Mouse (Mus musculus): ENCODE data around the gene Svs1. TPM values are rescaled to one million over a fixed set of nuclear protein-coding genes. Genes with fewer than 3 reads are reported as not detected.

The Svs1 gene
- polyA plus RNA-seq, 1 experiment from 2014 or later: not detected

GRCm38 (mm10) chr6:49008420-49009160 is 21.9 kb downstream of the Svs1 start:
- Histone ChIP-seq H3K9me3 (ENCODE audit: control insufficient read depth) (no peaks in the 10 kb centered on the region), H3K27ac (ENCODE audit: low read depth, low read length) (no peak overlapping the region), H3K4me2 (replicated peaks; ENCODE audit: low read depth) (peak overlapping the region; percentile 68), H3K4me1 (replicated peaks; ENCODE audit: control insufficient read depth, insufficient read depth, low read length) (no peaks in the 10 kb centered on the region; the same call in 1 of the 2 replicates), H3K27me3 (replicated peaks; ENCODE audit: control insufficient read depth, insufficient read depth, low read length) (no peaks in the 10 kb centered on the region), H3K9ac (ENCODE audit: low read depth, low read length) (no peak overlapping the region), H3K36me3 (ENCODE audit: control insufficient read depth, insufficient read depth) (no peaks in the 10 kb centered on the region), H3K4me3 (ENCODE audit: low read depth, low read length) (peak overlapping the region; percentile 43)
- TF ChIP-seq CTCF (IDR thresholded peaks at IDR 0.05; ENCODE audit: low read depth): no peak
- peak; percentile 33; the same call in 1 of the 2 replicates for ATAC-seq
- WGBS: 17% methylated on average over 13 of the region's 13 CpGs

GRCm38 (mm10) chr6:49009161-49009555 is 22.5 kb downstream of the Svs1 start:
- Histone ChIP-seq H3K4me2 (replicated peaks; ENCODE audit: low read depth) (peak overlapping the region; percentile 68), H3K36me3 (ENCODE audit: control insufficient read depth, insufficient read depth) (no peaks in the 10 kb centered on the region), H3K4me1 (replicated peaks; ENCODE audit: control insufficient read depth, insufficient read depth, low read length) (no peaks in the 10 kb centered on the region; the same call in 1 of the 2 replicates), H3K9ac (ENCODE audit: low read depth, low read length) (no peak overlapping the region), H3K9me3 (ENCODE audit: control insufficient read depth) (no peaks in the 10 kb centered on the region), H3K27me3 (replicated peaks; ENCODE audit: control insufficient read depth, insufficient read depth, low read length) (no peaks in the 10 kb centered on the region), H3K4me3 (ENCODE audit: low read depth, low read length) (no peak overlapping the region), H3K27ac (ENCODE audit: low read depth, low read length) (no peak overlapping the region)
- 34% methylated on average over 7 of the region's 7 CpGs for WGBS
- ATAC-seq: no peak
- TF ChIP-seq CTCF (IDR thresholded peaks at IDR 0.05; ENCODE audit: low read depth): no peak

GRCm38 (mm10) chr6:49009665-49010064 is 23.0 kb downstream of the Svs1 start:
- peak; percentile 49; the same call in 1 of the 2 replicates for TF ChIP-seq CTCF (IDR thresholded peaks at IDR 0.05; ENCODE audit: low read depth)
- H3K27me3 ChIP-seq (replicated peaks; ENCODE audit: control insufficient read depth, insufficient read depth, low read length): no peaks in the 10 kb centered on the region
- H3K4me2 ChIP-seq (replicated peaks; ENCODE audit: low read depth): no peak overlapping the region
- no peak overlapping the region for H3K4me3 ChIP-seq (ENCODE audit: low read depth, low read length)
- H3K4me1 ChIP-seq (replicated peaks; ENCODE audit: control insufficient read depth, insufficient read depth, low read length): no peaks in the 10 kb centered on the region; the same call in 1 of the 2 replicates
- ATAC-seq: no peak
- WGBS: 90% methylated on average over 1 of the region's 1 CpGs
- H3K9me3 ChIP-seq (ENCODE audit: control insufficient read depth): no peaks in the 10 kb centered on the region
- H3K9ac ChIP-seq (ENCODE audit: low read depth, low read length): no peak overlapping the region
- H3K36me3 ChIP-seq (ENCODE audit: control insufficient read depth, insufficient read depth): no peaks in the 10 kb centered on the region
- no peak overlapping the region for H3K27ac ChIP-seq (ENCODE audit: low read depth, low read length)

- H3K4me1 ChIP-seq (replicated peaks; ENCODE audit: control insufficient read depth, insufficient read depth, low read length): no peaks in the 10 kb centered on the region; the same call in 1 of the 2 replicates
- no peaks in the 10 kb centered on the region for H3K9me3 ChIP-seq (ENCODE audit: control insufficient read depth)
- no peak for TF ChIP-seq CTCF (IDR thresholded peaks at IDR 0.05; ENCODE audit: low read depth)
- H3K27me3 ChIP-seq (replicated peaks; ENCODE audit: control insufficient read depth, insufficient read depth, low read length): no peaks in the 10 kb centered on the region
- no peak for ATAC-seq
- H3K4me2 ChIP-seq (replicated peaks; ENCODE audit: low read depth): no peak overlapping the region
- 71% methylated on average over 5 of the region's 5 CpGs for whole genome bisulfite sequencing
- no peak overlapping the region for H3K9ac ChIP-seq (ENCODE audit: low read depth, low read length)
- no peaks in the 10 kb centered on the region for H3K36me3 ChIP-seq (ENCODE audit: control insufficient read depth, insufficient read depth)
- no peak overlapping the region for H3K4me3 ChIP-seq (ENCODE audit: low read depth, low read length)
- no peak overlapping the region for H3K27ac ChIP-seq (ENCODE audit: low read depth, low read length)
These were observed 24.5 kb downstream of the Svs1 start for GRCm38 (mm10) chr6:49011191-49011590.

GRCm38 (mm10) chr6:49013023-49013422 is 26.4 kb downstream of the Svs1 start:
- no peaks in the 10 kb centered on the region for H3K27me3 ChIP-seq (replicated peaks; ENCODE audit: control insufficient read depth, insufficient read depth, low read length)
- ATAC-seq: no peak
- H3K9ac ChIP-seq (ENCODE audit: low read depth, low read length): no peak overlapping the region
- H3K4me3 ChIP-seq (ENCODE audit: low read depth, low read length): no peak overlapping the region
- H3K4me1 ChIP-seq (replicated peaks; ENCODE audit: control insufficient read depth, insufficient read depth, low read length): no peaks in the 10 kb centered on the region; the same call in 1 of the 2 replicates
- no peak for TF ChIP-seq CTCF (IDR thresholded peaks at IDR 0.05; ENCODE audit: low read depth)
- H3K36me3 ChIP-seq (ENCODE audit: control insufficient read depth, insufficient read depth): no peaks in the 10 kb centered on the region
- no peak overlapping the region for H3K4me2 ChIP-seq (replicated peaks; ENCODE audit: low read depth)
- no peaks in the 10 kb centered on the region for H3K9me3 ChIP-seq (ENCODE audit: control insufficient read depth)
- WGBS: 74% methylated on average over 4 of the region's 4 CpGs
- no peak overlapping the region for H3K27ac ChIP-seq (ENCODE audit: low read depth, low read length)

DNA sequence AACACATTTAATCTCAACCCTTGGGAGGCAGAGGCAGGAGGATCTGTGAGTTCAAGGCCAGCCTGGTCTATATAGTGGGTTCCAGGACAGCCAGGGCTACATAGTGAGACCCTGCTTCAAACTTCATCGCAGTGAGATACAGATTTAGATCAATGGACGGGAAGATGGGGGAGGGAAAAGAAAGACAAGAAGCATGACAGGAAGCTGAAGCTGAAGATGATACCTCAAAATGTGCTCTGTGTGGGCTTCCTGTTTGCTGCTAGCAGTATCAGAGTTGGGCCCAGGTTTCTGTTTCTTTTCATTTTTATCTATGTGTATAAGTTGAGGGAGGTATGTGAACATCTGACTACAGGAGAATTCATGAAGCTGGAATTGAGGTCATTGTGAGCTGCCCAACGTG is 26.8 kb downstream of the Svs1 start:
- TF ChIP-seq CTCF (IDR thresholded peaks at IDR 0.05; ENCODE audit: low read depth): no peak
- 82% methylated on average over 3 of the region's 3 CpGs for WGBS
- Histone ChIP-seq H3K36me3 (ENCODE audit: control insufficient read depth, insufficient read depth) (no peaks in the 10 kb centered on the region), H3K27ac (ENCODE audit: low read depth, low read length) (no peak overlapping the region), H3K9ac (ENCODE audit: low read depth, low read length) (no peak overlapping the region), H3K9me3 (ENCODE audit: control insufficient read depth) (no peaks in the 10 kb centered on the region), H3K27me3 (replicated peaks; ENCODE audit: control insufficient read depth, insufficient read depth, low read length) (no peaks in the 10 kb centered on the region), H3K4me2 (replicated peaks; ENCODE audit: low read depth) (no peak overlapping the region), H3K4me1 (replicated peaks; ENCODE audit: control insufficient read depth, insufficient read depth, low read length) (no peaks in the 10 kb centered on the region; the same call in 1 of the 2 replicates), H3K4me3 (ENCODE audit: low read depth, low read length) (no peak overlapping the region)
- ATAC-seq: no peak

Data from intestine, postnatal 0 days (tissue).